ENCODE assay signal across 8 mouse cellular contexts in genomic region chr7:113210441-113210840, GRCm38 (mm10). TPM values are rescaled to one million over a fixed set of nuclear protein-coding genes. Genes with fewer than 3 reads are reported as not detected.
DNase-seq lines count a peak whose midpoint lies in the region; ATAC-seq and TF ChIP-seq lines count a peak whose summit lies in the region.

No protein-coding gene starts in this region.

- H3K9me3 ChIP-seq in midbrain, embryonic 16.5 days (replicated peaks; ENCODE audit: control insufficient read depth, low read length, poor library complexity, severe bottlenecking), result no peaks in the 10 kb centered on the region
- H3K9me3 ChIP-seq in midbrain, embryonic 14.5 days (ENCODE audit: control insufficient read depth, low read length), result no peaks in the 10 kb centered on the region

- peak overlapping the region; percentile 17; the same call in 1 of the 2 replicates for H3K9ac ChIP-seq in midbrain, embryonic 16.5 days (ENCODE audit: low read depth, low read length)
- no peak overlapping the region for H3K9ac ChIP-seq in midbrain, embryonic 14.5 days (replicated peaks; ENCODE audit: low read length)

- H3K4me1 ChIP-seq in midbrain, embryonic 16.5 days (ENCODE audit: control insufficient read depth, insufficient read depth, low read length), result peaks cover 30% of the 10 kb centered on the region
- H3K4me1 ChIP-seq in midbrain, embryonic 14.5 days (ENCODE audit: control insufficient read depth, insufficient read depth, low read length), result peaks cover 7% of the 10 kb centered on the region; the same call in 1 of the 2 replicates
- peaks cover 17% of the 10 kb centered on the region for H3K4me1 ChIP-seq in cortical plate, adult 2 months (ENCODE audit: control insufficient read depth, insufficient read depth, low read length)

- ATAC-seq in cerebellum, adult (ENCODE audit: insufficient number of reproducible peaks, low FRiP score, low TSS enrichment), result no peak
- ATAC-seq in midbrain, embryonic 16.5 days, result no peak
- ATAC-seq in midbrain, embryonic 14.5 days (ENCODE audit: low FRiP score, low TSS enrichment), result no peak
- ATAC-seq in monocyte, adult 5-6 weeks (replicated peaks; ENCODE audit: insufficient number of reproducible peaks, low FRiP score, low TSS enrichment, poor library complexity, severe bottlenecking), result no peak

- no peak for TF ChIP-seq POLR2A in cortical plate, adult 2 months (IDR thresholded peaks at IDR 0.05; ENCODE audit: extremely low read depth, insufficient read depth, low read length)

- no peak overlapping the region for H3K27ac ChIP-seq in midbrain, embryonic 16.5 days (ENCODE audit: low read length)
- H3K27ac ChIP-seq in midbrain, embryonic 14.5 days (replicated peaks; ENCODE audit: low read depth, low read length), result no peak overlapping the region
- H3K27ac ChIP-seq in cortical plate, adult 2 months (ENCODE audit: insufficient read depth, low read length), result peak overlapping the region; percentile 57; the same call in 1 of the 2 replicates

- TF ChIP-seq CTCF in cortical plate, adult 2 months (IDR thresholded peaks at IDR 0.05; ENCODE audit: extremely low read depth, insufficient read depth, low read length), result no peak

- no peaks in the 10 kb centered on the region for H3K36me3 ChIP-seq in midbrain, embryonic 16.5 days (ENCODE audit: control insufficient read depth, insufficient read depth, low read length)
- H3K36me3 ChIP-seq in midbrain, embryonic 14.5 days (ENCODE audit: control insufficient read depth, insufficient read depth, low read length), result no peaks in the 10 kb centered on the region

- H3K27me3 ChIP-seq in midbrain, embryonic 16.5 days (ENCODE audit: control insufficient read depth, insufficient read depth, low read depth, low read length), result peaks cover 16% of the 10 kb centered on the region
- H3K27me3 ChIP-seq in midbrain, embryonic 14.5 days (ENCODE audit: control insufficient read depth, insufficient read depth, low read length), result peaks cover 38% of the 10 kb centered on the region

- WGBS in midbrain, embryonic 16.5 days, result 35% methylated on average over 4 of the region's 4 CpGs
- WGBS in midbrain, embryonic 14.5 days, result 56% methylated on average over 4 of the region's 4 CpGs

- peak; percentile 48 for DNase-seq in cerebellum, adult 11 months
- DNase-seq in midbrain, embryonic 14.5 days, result no peak
- DNase-seq in thymus, postnatal 0 days (ENCODE audit: low spot score), result peak; percentile 54
- no peak for DNase-seq in urinary bladder, adult 18-20 months (ENCODE audit: low spot score in 2 of 2)

- no peak overlapping the region for H3K4me3 ChIP-seq in midbrain, embryonic 16.5 days (ENCODE audit: low read depth, low read length)
- no peak overlapping the region for H3K4me3 ChIP-seq in midbrain, embryonic 14.5 days (replicated peaks; ENCODE audit: low read depth, low read length)
- peak overlapping the region; percentile 34; the same call in 1 of the 2 replicates for H3K4me3 ChIP-seq in cortical plate, adult 2 months (ENCODE audit: insufficient read depth, low read length)

- H3K4me2 ChIP-seq in midbrain, embryonic 16.5 days (ENCODE audit: low read length), result peak overlapping the region; percentile 82
- H3K4me2 ChIP-seq in midbrain, embryonic 14.5 days (ENCODE audit: low read length), result no peak overlapping the region

RNA-seq across cellular contexts. Expression of gene Arntl, which starts 3.2 kb away (rescaled TPM):
- 21.0 and 22.8 TPM in 2 replicates for polyA plus RNA-seq in midbrain, embryonic 16.5 days (2015; fragmentation: Nextera tagmentation; extraction: Ambion mirVana)
- 16.1 TPM in 2 replicates for polyA plus RNA-seq in midbrain, embryonic 14.5 days (2014; fragmentation: Nextera tagmentation; extraction: Ambion mirVana)
- 30.4 and 34.6 TPM in 2 replicates for polyA plus RNA-seq in cortical plate, adult 2 months (2012; rRNA removed)
- polyA plus RNA-seq in thymus, postnatal 0 days (2015; fragmentation: Nextera tagmentation; extraction: Ambion mirVana), result 44.0 and 44.4 TPM in 2 replicates
- 15.8 to 26.0 TPM (median 17.3 TPM) in 3 replicates for total RNA-seq in monocyte, adult 5-6 weeks (2017)

Comparison
In these comparisons a context has a peak if more than half of its experiments do, and no peak if none do; other contexts are left out.
1. DNase-seq: peak in cerebellum, adult 11 months (single experiment) and thymus, postnatal 0 days (single experiment); none in midbrain, embryonic 14.5 days (single experiment) and urinary bladder, adult 18-20 months (0 of 2).